Mouse (Mus musculus): Measurements from ENCODE around the gene Dcp1a.

DNA sequence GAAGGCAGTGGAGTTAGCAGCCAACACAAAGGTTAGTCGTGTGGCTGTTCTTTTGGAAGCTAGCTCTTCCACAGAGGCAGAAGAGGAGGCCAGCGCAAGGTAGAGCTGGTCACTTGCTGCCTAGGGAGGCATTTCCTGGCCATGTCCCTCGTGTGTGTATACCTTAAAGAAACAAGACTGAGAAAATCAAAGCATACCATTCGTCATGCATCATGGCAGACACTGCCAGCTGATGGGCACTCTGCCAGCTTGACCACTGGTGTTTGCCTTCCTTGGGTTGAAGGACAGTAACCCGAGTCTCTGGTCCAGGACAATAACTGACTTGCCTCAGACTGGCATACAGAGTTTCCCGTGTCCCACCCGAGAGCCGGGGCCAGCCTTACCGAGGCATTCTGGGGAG is 91.0 kb downstream of the Dcp1a start:
- no peak for TF ChIP-seq POLR2A (IDR thresholded peaks at IDR 0.05; ENCODE audit: insufficient read depth, low read depth, low read length)
- TF ChIP-seq CTCF (IDR thresholded peaks at IDR 0.05; ENCODE audit: insufficient read depth, low read depth, low read length), result no peak

Measured in olfactory bulb, adult 2 months (tissue).